Mouse (Mus musculus): Measurements from ENCODE around the gene Tubal3.

GRCm38 (mm10) chr13:3869901-3870300 lies 48.2 kb upstream of the Tubal3 start:
- TF ChIP-seq CTCF (IDR thresholded peaks at IDR 0.05; ENCODE audit: low read depth) (no peak), EP300 (IDR thresholded peaks at IDR 0.05; ENCODE audit: low read depth) (no peak)

Measured in heart, postnatal 0 days (tissue).